Mouse (Mus musculus) G1E (cell line): ENCODE data around the gene Pla2g15.

Experiments
- CTCF ChIP-seq: IDR thresholded peaks from 2 replicates; pipeline ENCODE4 v1.5.1; 2012; ENCODE audit warnings: low read depth, low read length, inconsistent platforms, mixed read lengths
- GATA1 ChIP-seq: IDR thresholded peaks from 2 replicates; pipeline ENCODE4 v1.6.1; 2012; ENCODE audit warnings: borderline replicate concordance, low read length, inconsistent platforms, mixed read lengths
- GATA2 ChIP-seq: IDR thresholded peaks from 2 replicates; pipeline ENCODE4 v1.6.1; 2012; ENCODE audit warnings: low read depth, low read length, inconsistent platforms, borderline replicate concordance
- POLR2AphosphoS5 ChIP-seq: IDR thresholded peaks from 2 replicates; pipeline ENCODE4 v1.6.1; 2012; ENCODE audit warnings: low read depth, low read length, inconsistent platforms; ENCODE audit not compliant: insufficient replicate concordance
- TAL1 ChIP-seq: conservative IDR thresholded peaks from 2 replicates; pipeline ENCODE4 v1.6.1; 2012; ENCODE audit warnings: low read depth, low read length, inconsistent platforms, mixed read lengths

DNA sequence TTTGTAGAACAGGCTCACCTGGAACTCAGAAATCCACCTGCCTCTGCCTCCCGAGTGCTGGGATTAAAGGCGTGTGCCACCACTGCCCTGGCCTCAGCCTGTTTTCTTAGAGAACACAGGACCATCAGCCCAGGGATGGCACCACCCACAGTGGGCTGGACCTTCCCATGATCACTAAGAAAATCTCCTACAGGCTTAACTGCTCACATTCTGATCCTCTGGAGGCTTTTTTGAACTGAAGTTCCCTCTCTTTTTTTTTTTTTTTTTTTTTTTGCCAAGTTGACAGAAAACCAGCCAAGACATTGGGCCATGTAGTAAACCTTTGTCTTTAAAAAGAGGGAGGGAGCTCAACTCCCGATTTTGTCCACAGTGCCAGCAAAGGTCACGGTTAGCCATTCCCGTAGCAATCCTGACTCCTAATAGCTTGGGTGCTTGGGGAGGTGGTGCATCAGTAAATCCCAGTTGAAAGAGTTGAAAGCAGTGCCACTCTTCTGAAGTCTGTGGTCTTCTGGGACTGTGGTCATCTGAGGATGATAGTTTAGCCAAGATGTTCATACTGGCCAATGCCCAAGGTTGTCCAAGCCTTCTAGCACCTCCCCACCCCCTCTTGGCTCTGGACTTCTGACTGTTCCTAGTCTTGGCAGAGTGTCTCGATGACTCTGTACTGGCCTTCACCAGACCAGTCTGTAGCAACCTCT, 2.2 kb upstream of the Pla2g15 start:
- TF ChIP-seq CTCF: no peak
- TF ChIP-seq POLR2AphosphoS5: no peak
- TF ChIP-seq GATA1: no peak
- no peak for TF ChIP-seq GATA2
- no peak for TF ChIP-seq TAL1
